11 mouse cellular contexts compared by ENCODE assay signal in the genomic region with DNA sequence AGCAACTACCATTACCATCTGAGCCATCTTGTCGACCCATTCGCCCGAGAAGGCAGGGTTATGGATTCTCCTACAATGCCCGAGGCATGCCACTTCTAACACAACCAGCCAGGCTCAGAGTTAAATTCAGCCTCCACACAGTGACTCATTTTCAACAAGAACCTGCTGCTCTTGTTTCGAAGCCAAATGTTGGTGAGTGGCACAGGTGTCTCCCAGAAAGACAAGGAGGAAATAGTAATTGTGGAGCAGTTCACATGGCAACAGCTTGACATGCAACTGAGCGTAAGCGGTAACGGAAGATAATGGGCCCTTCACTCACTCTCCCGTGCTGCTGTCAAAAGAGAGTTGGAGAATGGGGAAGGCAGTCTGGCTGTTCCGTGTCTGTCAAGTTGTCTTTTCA.
DNase-seq lines count a peak whose midpoint lies in the region; ATAC-seq lines count a peak whose summit lies in the region.
"Had no signal": no experiment of that assay in that cellular context is flagged by ENCODE, and none has a peak within 500 bp of the region (broad histone marks: within the 10 kb centered on the region; RNA-seq: fewer than 3 reads in every experiment).

No protein-coding gene starts in this region.

- no peak overlapping the region for H3K27ac ChIP-seq in liver, embryonic 11.5 days (ENCODE audit: low read depth, low read length)

- H3K36me3 ChIP-seq in liver, embryonic 11.5 days (ENCODE audit: control insufficient read depth, insufficient read depth, low read length) = no peaks in the 10 kb centered on the region
- H3K36me3 ChIP-seq: G1E had no signal

- H3K9me3 ChIP-seq in liver, embryonic 11.5 days (ENCODE audit: control insufficient read depth, low read length) = no peaks in the 10 kb centered on the region

- H3K9ac ChIP-seq in liver, embryonic 11.5 days (ENCODE audit: low read depth, low read length) = no peak overlapping the region

- H3K4me2 ChIP-seq in liver, embryonic 11.5 days = no peak overlapping the region

- ATAC-seq in cerebellum, adult (ENCODE audit: insufficient number of reproducible peaks, low FRiP score, low TSS enrichment) = peak; percentile 58; the same call in 1 of the 2 replicates
- ATAC-seq in liver, embryonic 11.5 days (replicated peaks; ENCODE audit: low FRiP score) = no peak

- H3K27me3 ChIP-seq in liver, embryonic 11.5 days (replicated peaks; ENCODE audit: control insufficient read depth, insufficient read depth, low read length) = no peaks in the 10 kb centered on the region

- H3K4me3 ChIP-seq in liver, embryonic 11.5 days (ENCODE audit: low read depth, low read length) = no peak overlapping the region

- no peak for DNase-seq in cerebellum, postnatal 4 days (ENCODE audit: low spot score in 2 of 2)
- DNase-seq in urinary bladder, postnatal 25 days (ENCODE audit: low spot score) = peak; percentile 11
- DNase-seq in urinary bladder, postnatal 10 days (ENCODE audit: low spot score) = no peak
- DNase-seq in layer of hippocampus, postnatal 36 days = peak; percentile 46 to 48
- DNase-seq in thymus, postnatal 4 days = no peak
- DNase-seq in natural killer cell, adult 2 months (ENCODE audit: low spot score in 2 of 2) = no peak
- DNase-seq in liver, embryonic 11.5 days (ENCODE audit: low spot score) = no peak
- DNase-seq: gastrocnemius, postnatal 10 days; midbrain, embryonic 14.5 days had no signal

- 89% methylated on average over 10 of the region's 10 CpGs for WGBS in liver, embryonic 11.5 days

- no peaks in the 10 kb centered on the region for H3K4me1 ChIP-seq in liver, embryonic 11.5 days (replicated peaks; ENCODE audit: control insufficient read depth, insufficient read depth, low read length)

Comparison
In these comparisons a context has a peak if more than half of its experiments do, and no peak if none do; other contexts are left out.
1. DNase-seq: peak in urinary bladder, postnatal 25 days (single experiment) and layer of hippocampus, postnatal 36 days (2 of 2); none in cerebellum, postnatal 4 days (0 of 2), urinary bladder, postnatal 10 days (single experiment), thymus, postnatal 4 days (single experiment), natural killer cell, adult 2 months (0 of 2) and liver, embryonic 11.5 days (single experiment).